Mouse (Mus musculus) olfactory bulb, adult 2 months (tissue): ENCODE data around the gene Gm10401. TPM values are rescaled to one million over a fixed set of nuclear protein-coding genes. Genes with fewer than 3 reads are reported as not detected.
"Not testable (repeated sequence)": the region's sequence is repeated elsewhere in the genome, so short reads cannot be mapped to it uniquely, and the experiment has no call there.

ENCODE experiments used
- H3K27ac ChIP-seq: fragments of 200-500 bp; 2 replicates; pipeline ENCODE4 v1.5.1; 2012; ENCODE audit warnings: low read depth, low read length; ENCODE audit not compliant: insufficient read depth
- H3K4me1 ChIP-seq: fragments of 200-500 bp; 2 replicates; pipeline ENCODE4 v1.6.1; 2012; ENCODE audit warnings: low read length; ENCODE audit not compliant: control insufficient read depth, insufficient read depth
- H3K4me3 ChIP-seq: fragments of 200-500 bp; 2 replicates; pipeline ENCODE4 v1.5.1; 2012; ENCODE audit warnings: mild to moderate bottlenecking, low read depth, low read length, moderate library complexity; ENCODE audit not compliant: insufficient read depth
- CTCF ChIP-seq: fragments of 200-500 bp; IDR thresholded peaks from 2 replicates; pipeline ENCODE4 v1.5.1; 2012; ENCODE audit warnings: low read depth, mild to moderate bottlenecking, low read length, moderate library complexity; ENCODE audit not compliant: insufficient read depth
- POLR2A ChIP-seq: fragments of 200-500 bp; IDR thresholded peaks from 2 replicates; pipeline ENCODE4 v1.6.1; 2012; ENCODE audit warnings: mild to moderate bottlenecking, low read depth, low read length, moderate library complexity; ENCODE audit not compliant: insufficient read depth
- WGBS: fragments of 180-500 bp; shearing (Covaris S2); methylation state at CpG from one replicate; pipeline ENCODE4 v1.1.7; 2018; 5-methylcytosine and 5-hydroxymethylcytosine counted together
- polyA plus RNA-seq: library from polyadenylated mRNA; stranded (reverse); fragments of >200 nt; gene quantifications from 2 replicates; pipeline ENCODE4 v1.2.4, GENCODE M21; 2012; ENCODE audit warnings: low replicate concordance; ENCODE audit not compliant: missing spikeins, insufficient read depth, insufficient read length

Gm10401 gene
- polyA plus RNA-seq, 1 experiment: not detected

DNA sequence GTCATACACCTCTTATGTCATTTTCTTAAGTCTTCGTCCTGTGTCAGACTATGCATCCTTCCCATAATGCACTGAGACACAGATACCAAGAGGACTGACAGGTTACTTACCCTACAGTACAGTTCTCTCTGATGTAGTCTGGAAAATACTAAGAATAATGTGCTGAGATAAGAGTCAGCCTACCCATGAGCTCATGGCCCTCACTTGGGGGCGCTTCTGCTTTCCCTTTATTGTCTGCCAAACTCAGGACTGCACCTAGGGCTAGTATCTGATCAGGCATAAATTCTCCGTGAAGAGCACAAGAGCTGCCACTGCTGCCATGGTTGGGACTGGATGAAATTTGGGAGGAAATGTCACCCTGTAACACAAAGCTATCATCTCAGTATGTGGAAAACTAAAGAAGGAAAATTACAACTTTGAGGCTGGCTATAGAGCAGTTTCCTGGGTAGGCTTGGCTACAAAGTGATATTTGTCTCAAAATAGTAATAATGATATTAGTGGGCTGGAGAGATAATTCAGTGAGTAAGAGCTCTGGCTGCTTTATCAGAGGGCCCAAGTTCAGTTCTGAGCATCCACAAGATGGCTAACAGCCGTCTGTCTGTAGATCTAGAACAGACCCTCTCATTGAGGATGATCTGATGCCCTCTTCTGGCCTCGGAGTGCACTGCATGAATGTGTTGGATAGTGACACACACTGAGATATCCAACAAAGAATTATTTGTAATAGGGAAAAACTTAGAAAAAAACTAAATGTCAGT is 21.8 kb downstream of the Gm10401 start:
- Histone ChIP-seq H3K4me3 (no peak overlapping the region), H3K4me1 (peaks cover 2% of the 10 kb centered on the region), H3K27ac (no peak overlapping the region)
- 51% methylated on average over 5 of the region's 5 CpGs for whole genome bisulfite sequencing
- no peak for TF ChIP-seq CTCF

DNA sequence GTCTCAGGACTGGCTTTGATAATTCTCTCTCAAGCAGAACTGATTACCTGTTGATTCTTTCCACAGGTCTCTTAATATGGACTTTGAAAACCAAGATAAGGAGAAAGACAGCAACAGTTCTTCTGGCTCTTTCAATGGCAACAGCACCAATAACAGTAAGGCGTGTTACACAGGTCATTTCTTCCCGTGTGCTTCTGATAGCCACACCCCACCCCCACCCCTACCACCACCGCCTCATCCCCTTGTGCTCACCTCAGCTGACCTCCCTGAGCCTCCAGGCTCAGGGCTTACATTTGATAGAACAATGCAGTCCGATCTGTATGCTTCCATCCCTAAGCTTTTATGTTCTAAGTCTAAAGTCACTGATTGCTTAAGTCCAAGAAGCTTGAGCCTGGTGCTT is 23.3 kb downstream of the Gm10401 start:
- Histone ChIP-seq H3K4me1 (peaks cover 2% of the 10 kb centered on the region), H3K4me3 (no peak overlapping the region), H3K27ac (no peak overlapping the region)
- 87% methylated on average over 4 of the region's 4 CpGs for WGBS
- TF ChIP-seq CTCF: no peak
- TF ChIP-seq POLR2A: no peak

DNA sequence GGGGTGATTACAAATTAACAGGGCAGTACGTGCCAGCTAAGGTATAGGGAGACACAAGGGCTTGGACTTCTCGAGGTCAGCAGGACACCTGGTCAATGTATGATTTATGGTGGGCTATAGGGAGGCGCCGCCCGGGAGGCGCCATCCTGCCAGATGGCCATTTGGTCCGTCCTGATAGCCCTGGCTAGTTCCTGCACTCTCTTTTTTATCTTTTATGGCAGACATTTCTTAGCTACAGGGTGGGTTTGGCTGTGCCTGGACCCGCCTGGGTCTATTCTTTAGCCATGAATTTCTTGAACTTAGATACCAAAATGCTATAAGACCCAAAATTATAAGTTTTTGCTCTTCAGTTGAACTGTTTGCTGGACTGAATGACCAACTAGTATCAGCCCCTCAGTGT is 24.8 kb downstream of the Gm10401 start:
- WGBS: 92% methylated on average over 8 of the region's 8 CpGs

DNA sequence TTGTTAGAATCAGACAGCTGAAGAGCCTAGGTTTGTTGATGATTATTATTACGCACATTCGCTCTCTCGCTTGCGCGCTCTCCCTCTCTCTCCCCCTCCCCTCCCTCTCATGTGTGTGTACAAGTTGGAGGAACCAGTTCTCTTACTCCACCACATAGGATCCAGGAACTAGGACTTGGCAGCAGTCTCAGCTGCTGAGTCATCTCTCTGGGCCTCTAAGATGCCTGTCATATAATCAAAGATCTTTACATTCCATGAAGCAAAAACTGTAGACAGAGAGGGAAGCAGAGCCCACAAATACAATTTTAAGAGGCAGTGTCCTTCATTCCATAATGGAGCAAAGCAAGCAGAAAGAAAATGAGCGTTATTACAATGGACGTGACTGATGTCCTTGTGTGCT is 26.0 kb downstream of the Gm10401 start:
- Histone ChIP-seq H3K4me3 (no peak overlapping the region), H3K27ac (no peak overlapping the region), H3K4me1 (peaks cover 10% of the 10 kb centered on the region)
- WGBS: 34% methylated on average over 7 of the region's 7 CpGs
- no peak for TF ChIP-seq POLR2A
- TF ChIP-seq CTCF: no peak

More for the DNA sequence above, 24.8 kb downstream of the Gm10401 start:
- not testable (repeated sequence) for H3K27ac ChIP-seq, H3K4me1 ChIP-seq, H3K4me3 ChIP-seq

DNA sequence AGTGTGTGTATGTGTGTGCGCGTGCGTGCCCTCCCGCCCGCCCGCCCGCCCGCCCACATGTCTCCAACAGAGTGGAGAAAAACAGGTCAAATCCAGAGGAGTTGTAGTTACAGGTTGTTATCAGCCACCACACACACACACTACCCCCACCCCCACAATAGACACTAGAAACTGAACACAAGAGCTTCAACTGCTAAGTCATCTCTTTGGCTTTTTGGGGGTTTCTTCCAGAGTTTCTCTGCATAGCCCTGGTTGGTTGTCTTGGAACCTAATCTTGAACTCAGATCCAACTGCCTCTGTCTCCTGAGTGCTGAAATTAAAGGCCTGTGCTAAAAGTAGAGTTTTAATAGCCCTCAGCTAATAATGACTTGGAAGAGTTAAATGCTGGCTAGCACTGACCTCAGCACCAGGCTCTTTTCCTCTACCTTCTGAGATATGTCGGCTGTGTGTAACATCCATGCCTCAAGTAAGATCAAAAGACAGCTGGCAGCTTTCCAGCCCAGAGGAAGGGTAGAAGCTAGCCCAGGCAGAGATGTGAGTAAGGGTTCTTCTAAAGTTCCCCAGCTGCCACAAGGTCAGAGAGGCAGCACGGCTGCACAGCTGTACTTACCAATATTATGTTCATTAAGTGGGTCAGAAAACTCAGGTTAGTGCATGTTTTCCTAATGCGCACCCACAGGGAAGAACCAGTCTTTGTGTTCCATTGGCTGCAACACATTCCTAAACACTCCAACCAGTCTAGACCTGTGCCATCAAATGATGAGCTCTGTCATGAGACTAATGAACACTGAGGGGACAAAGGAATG is 26.8 kb downstream of the Gm10401 start:
- Histone ChIP-seq H3K27ac (no peak overlapping the region), H3K4me3 (no peak overlapping the region), H3K4me1 (peaks cover 10% of the 10 kb centered on the region)
- TF ChIP-seq POLR2A (no peak), CTCF (no peak)
- WGBS: 87% methylated on average over 11 of the region's 11 CpGs

DNA sequence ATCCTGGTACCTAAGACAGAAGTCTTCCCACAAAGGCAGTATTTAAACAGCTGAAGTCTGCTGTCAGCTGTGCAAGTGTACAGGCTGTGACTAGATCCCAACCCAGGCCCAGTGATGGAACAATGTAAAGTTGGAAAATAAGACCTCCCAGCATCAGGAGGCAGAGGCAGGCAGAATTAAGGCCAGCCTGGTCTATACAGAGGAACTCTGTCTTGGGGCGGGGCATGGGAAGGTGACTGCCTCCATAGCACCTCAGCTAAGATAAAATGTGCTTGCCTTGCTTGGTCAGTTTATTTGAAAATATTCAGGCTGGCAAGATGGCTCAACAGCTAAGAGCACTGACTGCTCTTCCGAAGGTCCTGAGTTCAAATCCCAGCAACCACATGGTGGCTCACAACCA is 27.6 kb downstream of the Gm10401 start:
- Histone ChIP-seq H3K27ac (no peak overlapping the region), H3K4me1 (peaks cover 10% of the 10 kb centered on the region), H3K4me3 (no peak overlapping the region)
- 98% methylated on average over 2 of the region's 2 CpGs for WGBS
- TF ChIP-seq CTCF: no peak
- no peak for TF ChIP-seq POLR2A

DNA sequence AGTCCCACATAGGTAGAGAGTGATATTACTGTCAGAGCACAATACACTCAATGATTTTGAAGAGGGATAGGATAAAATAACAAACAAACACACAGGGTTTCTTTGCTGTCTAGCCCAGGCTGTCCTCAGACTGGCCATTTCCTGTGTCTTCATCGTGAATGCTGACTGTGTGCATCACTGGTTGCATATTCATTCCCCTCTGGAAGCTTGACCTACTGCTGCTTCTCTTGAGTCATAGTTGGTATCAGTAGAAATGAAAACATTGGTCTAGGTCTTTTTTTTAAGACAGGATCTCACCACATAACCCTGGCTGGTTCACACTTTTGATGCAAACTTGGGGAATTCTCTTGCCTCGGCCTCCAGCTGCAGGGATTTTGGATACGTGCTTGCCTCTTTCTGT is 28.5 kb downstream of the Gm10401 start:
- 83% methylated on average over 3 of the region's 3 CpGs for WGBS
- no peak overlapping the region for H3K4me3 ChIP-seq
- H3K27ac ChIP-seq: no peak overlapping the region
- TF ChIP-seq CTCF: no peak
- TF ChIP-seq POLR2A: no peak
- H3K4me1 ChIP-seq: peaks cover 13% of the 10 kb centered on the region

DNA sequence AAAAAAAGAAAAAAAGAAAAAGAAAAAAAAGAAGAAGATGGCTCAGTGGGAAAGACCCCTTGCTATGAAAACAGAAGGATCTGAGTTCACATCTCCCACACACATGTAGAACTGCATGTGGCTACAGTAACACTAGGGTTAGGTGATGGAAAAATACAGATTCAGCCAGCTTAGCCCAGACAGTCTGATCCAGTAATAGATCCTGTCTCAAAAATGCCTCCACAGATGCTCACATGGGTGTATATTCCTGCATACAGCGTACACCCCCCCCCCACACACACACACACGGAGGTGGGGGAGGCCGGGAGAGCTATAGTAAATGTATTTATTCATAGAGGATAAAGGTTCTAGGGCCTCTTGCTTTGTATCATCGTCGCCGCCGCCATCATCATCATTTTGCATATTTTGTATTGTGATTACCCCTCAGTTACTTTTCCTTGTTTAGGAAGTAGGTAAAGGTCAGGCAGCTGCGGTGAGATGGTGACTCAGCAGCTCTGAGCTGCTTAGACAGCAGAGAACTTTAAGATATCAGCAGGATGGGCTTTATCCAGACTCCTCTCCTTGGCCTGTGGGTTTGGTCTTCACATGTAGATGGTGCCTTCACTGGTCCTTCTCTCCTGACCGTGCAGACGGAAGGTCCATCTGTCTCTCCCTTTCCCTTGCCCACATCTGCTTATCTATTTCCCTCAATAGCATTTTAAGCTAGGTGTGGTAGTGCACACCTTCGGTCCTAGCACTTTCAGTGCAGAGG is 29.2 kb downstream of the Gm10401 start:
- no peak for TF ChIP-seq POLR2A
- TF ChIP-seq CTCF: no peak
- WGBS: 75% methylated on average over 11 of the region's 11 CpGs
- H3K4me3 ChIP-seq: no peak overlapping the region
- H3K4me1 ChIP-seq: peaks cover 13% of the 10 kb centered on the region
- H3K27ac ChIP-seq: no peak overlapping the region

DNA sequence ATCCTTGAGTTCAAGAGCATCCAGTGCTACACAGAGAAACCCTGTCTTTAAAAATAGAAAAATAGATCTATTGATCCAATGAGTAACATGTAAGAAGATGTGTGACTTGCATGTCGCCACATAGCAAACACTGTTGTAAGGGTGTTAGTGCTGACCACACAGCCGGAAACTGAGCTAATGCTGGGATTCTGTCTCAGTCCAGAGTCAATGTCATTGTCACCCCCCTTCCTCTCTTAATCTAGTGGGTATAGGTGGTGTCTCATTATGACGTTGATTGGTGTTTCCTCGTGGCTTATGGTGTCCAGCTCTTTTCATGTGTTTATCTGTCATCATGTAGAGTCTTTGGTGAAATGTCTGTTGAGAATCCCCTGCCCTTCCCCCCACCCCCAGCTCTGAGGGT is 31.9 kb downstream of the Gm10401 start:
- WGBS: 83% methylated on average over 4 of the region's 4 CpGs
- Histone ChIP-seq H3K4me1 (peaks cover 14% of the 10 kb centered on the region), H3K4me3 (no peak overlapping the region), H3K27ac (no peak overlapping the region)
- no peak for TF ChIP-seq POLR2A
- TF ChIP-seq CTCF: no peak
